Mouse (Mus musculus) embryonic fibroblast, embryonic 13.5 days (primary cell): ENCODE data around the gene Kcnj14. TPM values are rescaled to one million over a fixed set of nuclear protein-coding genes. Genes with fewer than 3 reads are reported as not detected.

Experiments
- H3K27ac ChIP-seq: 2 replicates; pipeline ENCODE4 v1.5.1; 2012; ENCODE audit warnings: low read length, control low read depth, inconsistent platforms; ENCODE audit not compliant: insufficient read depth
- H3K4me1 ChIP-seq: 2 replicates; pipeline ENCODE4 v1.6.1; 2011; ENCODE audit warnings: low read length; ENCODE audit not compliant: control insufficient read depth, insufficient read depth
- H3K4me3 ChIP-seq: 2 replicates; pipeline ENCODE4 v1.5.1; 2011; ENCODE audit warnings: mild to moderate bottlenecking, control low read depth, low read length; ENCODE audit not compliant: insufficient read depth
- CTCF ChIP-seq: IDR thresholded peaks from 2 replicates; pipeline ENCODE4 v1.5.1; 2011; ENCODE audit warnings: mild to moderate bottlenecking, control low read depth, low read length, moderate library complexity, borderline replicate concordance; ENCODE audit not compliant: insufficient read depth
- POLR2A ChIP-seq: IDR thresholded peaks from 2 replicates; pipeline ENCODE4 v1.6.1; 2011; ENCODE audit warnings: low read depth, mild to moderate bottlenecking, control low read depth, low read length, moderate library complexity
- polyA plus RNA-seq: library from polyadenylated mRNA; stranded (reverse); fragments of >200 nt; gene quantifications from 2 replicates; pipeline ENCODE4 v1.2.4, GENCODE M21; 2011; ENCODE audit warnings: low read depth; ENCODE audit not compliant: missing spikeins, insufficient read length

Kcnj14 gene
- polyA plus RNA-seq, 1 experiment, result not detected

DNA sequence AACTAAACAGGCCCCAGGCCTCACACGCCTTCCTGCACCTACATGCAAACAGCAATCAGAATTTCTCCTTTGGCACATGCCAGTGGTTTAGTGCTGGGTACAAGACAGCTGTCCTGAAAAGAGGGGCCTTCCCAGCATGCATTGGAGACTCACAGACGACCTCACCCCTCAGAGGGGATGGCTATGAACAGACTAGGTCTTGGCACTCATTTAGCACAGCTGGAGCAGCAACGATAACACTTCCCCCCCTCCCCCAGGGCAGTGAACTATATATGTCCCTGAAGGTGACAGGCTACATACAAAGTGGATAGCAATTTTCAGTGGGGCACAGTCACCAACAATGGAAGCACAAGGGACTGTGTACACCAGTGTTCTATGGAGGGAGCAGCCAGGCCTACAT lies 39.9 kb upstream of the Kcnj14 start:
- no peak overlapping the region for H3K4me3 ChIP-seq
- no peak for TF ChIP-seq CTCF
- no peak for TF ChIP-seq POLR2A
- H3K4me1 ChIP-seq, result 0 out of 2 replicates have a peak, but pooled peaks cover 3% of the 10 kb centered on the region
- no peak overlapping the region for H3K27ac ChIP-seq

DNA sequence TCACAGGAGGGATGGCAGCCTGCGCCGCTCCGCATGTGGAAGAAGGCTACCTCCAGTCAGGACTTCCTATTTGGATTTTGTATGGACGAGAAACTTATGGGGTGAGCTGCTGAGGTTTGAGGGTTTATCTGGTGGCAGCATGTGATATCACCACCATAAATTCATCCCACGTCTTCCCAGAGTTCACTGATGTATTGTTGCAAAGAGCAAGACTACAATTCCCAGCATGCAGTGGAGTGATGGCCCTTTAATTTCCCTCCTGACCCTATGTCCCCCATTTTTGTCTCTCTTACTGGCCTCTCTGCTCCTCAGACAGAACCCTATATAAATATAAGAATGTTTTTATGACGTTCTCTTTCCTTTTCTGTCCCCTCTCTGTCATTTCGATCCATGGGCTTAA lies 38.2 kb upstream of the Kcnj14 start:
- TF ChIP-seq CTCF, result no peak
- no peak for TF ChIP-seq POLR2A
- Histone ChIP-seq H3K27ac (no peak overlapping the region), H3K4me1 (0 out of 2 replicates have a peak, but pooled peaks cover 3% of the 10 kb centered on the region), H3K4me3 (no peak overlapping the region)

DNA sequence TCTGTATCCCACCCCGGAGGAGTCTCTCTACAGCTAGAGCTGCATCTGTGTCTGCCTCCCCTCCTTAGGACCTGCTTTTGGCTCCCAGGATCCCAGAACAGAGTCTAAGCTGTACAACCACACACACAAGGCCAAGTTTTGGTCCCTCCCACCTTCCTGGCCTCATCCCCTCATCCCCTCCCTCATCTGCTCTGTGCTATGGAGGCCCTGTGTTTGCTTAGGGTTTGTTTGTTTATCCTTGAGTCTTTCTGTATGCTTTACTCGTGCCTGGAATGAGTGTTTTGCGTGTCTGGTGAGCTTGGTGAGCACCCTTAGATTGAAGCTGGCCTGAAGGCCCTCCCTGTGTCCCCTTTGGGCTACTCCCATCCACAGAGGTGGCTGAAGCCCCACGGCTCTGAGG lies 34.4 kb upstream of the Kcnj14 start:
- no peak overlapping the region for H3K4me3 ChIP-seq
- no peaks in the 10 kb centered on the region for H3K4me1 ChIP-seq
- TF ChIP-seq POLR2A (no peak), CTCF (no peak)
- no peak overlapping the region for H3K27ac ChIP-seq

DNA sequence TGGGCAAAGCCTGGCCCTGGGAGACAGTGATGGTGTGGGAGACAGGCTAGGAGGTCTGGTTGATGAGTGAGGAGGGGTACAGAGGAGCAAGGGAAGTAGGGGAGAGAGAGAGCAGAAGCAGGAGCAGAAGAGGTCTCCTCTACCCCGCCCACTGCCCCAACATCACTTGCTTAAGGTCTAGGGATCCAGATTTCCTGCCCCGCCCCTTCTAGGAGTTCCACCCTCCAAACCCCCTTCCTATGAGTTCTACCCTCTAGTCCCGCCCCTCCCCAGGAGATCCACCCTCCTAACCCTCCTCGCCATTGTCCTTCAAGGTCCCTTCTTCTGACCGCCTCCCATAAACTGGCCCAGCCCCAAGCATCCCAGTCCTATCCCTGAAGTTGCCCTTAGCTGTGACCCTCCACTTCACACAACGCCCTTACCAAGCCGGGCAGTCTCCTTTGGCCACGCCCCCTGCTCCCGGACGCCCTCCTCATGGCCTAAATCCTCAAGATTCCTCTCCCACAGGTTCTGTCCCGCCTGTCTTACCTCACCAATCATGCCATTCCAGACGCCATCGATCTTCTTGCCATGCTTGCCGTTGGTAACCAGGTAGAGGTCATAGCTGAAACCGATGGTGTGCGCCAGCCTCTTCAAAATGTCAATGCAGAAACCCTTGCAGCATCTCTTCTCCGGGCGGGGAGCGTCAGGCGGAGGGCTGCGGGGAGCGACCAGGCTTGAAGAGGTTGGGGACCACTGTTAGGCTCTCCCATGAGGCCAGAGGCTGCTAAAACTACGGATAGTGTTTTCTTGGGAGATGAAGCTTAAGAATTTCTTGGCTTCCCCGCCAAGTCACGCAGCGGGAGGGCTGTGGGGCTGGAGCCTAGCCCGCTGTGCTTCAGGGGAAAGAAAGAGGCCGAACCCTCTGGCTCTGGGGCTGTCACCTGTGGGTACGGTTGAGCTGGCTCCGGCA lies 32.6 kb upstream of the Kcnj14 start:
- H3K4me3 ChIP-seq, result no peak overlapping the region
- H3K27ac ChIP-seq, result no peak overlapping the region
- no peaks in the 10 kb centered on the region for H3K4me1 ChIP-seq
- TF ChIP-seq CTCF (no peak), POLR2A (no peak)

DNA sequence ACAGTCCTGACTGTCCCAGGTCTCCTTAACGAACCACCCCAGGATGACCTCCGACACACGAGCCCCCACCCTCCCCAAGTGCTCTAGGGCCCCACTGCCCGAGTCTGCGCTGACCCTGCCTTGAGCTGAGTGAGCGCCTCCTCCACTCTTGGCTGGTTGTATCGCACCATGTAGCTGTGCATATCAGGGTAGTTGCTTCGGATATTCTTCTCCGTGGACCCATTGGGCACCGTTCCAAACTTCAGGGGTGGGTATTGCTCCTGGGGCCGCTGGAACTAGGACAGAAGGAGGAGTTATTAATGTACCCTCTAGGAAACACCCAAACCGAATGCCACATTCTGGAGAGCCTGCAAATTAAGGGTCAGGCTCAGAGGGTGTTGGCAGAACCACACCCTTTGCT lies 28.5 kb upstream of the Kcnj14 start:
- Histone ChIP-seq H3K27ac (no peak overlapping the region), H3K4me3 (no peak overlapping the region), H3K4me1 (no peaks in the 10 kb centered on the region)
- no peak for TF ChIP-seq CTCF
- no peak for TF ChIP-seq POLR2A

DNA sequence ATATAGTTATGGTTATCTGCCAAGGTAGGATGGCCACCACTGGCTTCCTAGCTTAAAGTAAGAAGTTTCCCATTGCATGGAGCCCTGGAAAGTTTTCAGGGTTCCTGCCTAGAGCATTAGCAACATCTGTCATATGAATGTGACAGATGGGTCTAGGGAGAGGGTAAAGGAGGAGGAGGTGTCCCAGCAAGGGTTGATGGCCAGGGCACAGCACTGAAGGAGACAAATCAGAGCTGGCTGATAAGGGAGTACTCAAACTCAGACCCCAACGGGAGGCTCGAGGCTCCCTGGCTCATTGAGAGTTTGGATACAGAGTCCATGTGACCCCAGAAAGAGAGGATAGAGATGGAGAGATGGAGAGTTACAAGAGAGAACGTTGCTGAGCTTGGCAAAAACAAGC lies 26.1 kb upstream of the Kcnj14 start:
- no peak overlapping the region for H3K27ac ChIP-seq
- TF ChIP-seq CTCF (no peak), POLR2A (no peak)
- no peak overlapping the region for H3K4me3 ChIP-seq
- H3K4me1 ChIP-seq, result no peaks in the 10 kb centered on the region

DNA sequence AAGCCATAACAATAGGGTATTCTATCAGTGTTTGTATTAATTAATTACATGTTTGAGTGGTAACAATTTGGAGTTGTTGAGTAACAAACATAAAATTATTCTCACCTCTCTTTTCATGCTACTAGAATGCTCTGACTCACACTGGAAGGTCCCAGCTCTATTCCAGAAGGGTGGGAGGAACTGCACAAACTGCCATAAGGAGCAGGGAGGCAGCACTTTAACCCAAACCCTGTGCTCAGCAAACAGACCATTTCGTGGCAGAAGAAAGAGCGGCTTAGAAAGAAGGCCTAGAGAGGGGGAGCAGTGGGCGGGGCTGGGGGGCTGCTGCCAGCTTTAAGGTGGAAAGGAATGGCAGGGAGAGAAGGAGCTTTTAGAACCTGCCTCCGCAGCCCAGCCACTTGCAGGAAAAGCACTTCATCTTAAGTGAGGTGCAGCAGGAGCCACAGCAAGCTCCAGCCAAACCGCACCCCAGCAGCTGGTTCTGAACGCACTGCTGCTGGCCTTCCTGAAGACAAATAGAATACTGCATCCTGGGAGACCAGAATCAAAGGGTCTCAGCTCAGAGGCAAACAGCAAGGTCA lies 24.0 kb upstream of the Kcnj14 start:
- Histone ChIP-seq H3K4me3 (no peak overlapping the region), H3K27ac (no peak overlapping the region), H3K4me1 (no peaks in the 10 kb centered on the region)
- TF ChIP-seq CTCF (no peak), POLR2A (no peak)

DNA sequence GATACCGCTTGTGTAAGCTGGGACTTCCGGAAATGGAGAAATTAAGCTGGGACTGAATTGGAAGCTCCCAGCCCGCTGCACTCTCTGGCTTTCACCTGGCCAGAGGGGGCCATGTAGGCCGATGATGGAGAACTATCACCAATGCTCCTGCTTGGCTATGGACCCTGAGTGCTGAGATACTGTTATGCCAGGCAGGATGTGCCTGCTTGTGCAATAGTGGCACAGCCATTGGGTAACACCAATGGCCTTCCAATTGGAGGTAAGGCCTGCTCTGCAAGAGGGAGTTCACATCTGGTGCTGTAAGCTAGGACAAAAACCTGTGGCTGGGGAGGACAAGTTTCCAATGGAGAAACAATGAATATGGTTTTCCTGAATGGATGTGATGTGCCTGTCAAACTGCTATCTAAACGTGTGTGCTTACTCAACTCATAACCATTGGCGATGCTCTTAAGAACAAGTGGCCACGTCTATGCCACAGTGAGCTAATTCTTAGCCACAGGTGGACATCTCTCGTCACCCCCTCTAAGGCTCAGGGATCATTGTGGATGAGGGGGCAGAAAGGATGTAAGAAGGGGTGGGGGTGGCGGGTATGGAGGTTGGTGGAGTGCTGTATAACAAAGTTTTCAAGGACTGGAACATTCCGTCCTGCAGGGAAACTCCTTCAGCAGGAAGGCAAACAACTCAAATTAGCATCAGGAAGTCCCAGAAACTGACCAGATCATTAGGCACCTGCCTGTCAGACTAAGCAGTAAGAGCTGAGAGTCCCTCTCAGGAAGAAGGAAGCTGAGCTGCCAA lies 18.6 kb upstream of the Kcnj14 start:
- no peak for TF ChIP-seq POLR2A
- TF ChIP-seq CTCF, result no peak
- H3K4me3 ChIP-seq, result no peak overlapping the region
- H3K27ac ChIP-seq, result no peak overlapping the region
- no peaks in the 10 kb centered on the region for H3K4me1 ChIP-seq

DNA sequence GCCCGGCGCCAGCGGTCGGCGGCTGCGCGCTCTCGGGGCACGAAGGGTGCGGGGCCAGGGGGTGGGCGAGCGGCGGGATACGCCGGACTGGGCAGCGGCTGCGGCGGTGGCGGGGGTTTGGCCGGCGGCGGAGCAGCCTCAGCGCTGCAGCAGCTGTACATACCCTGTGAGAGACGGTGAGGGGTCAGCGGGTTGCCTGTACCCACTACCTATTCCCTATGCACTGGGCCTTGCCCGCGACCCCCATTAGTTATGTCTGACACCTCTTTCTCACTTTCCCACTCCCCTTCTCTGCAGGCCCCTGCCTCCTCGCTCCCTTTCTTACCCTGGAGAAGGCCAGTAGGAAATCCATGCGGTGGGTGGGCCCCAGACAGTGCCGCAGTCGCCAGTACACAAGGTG lies 9.3 kb upstream of the Kcnj14 start:
- Histone ChIP-seq H3K4me3 (no peak overlapping the region), H3K27ac (no peak overlapping the region), H3K4me1 (no peaks in the 10 kb centered on the region)
- TF ChIP-seq POLR2A, result no peak
- no peak for TF ChIP-seq CTCF
